Mouse (Mus musculus) MEL (cell line): ENCODE measurements at regions not wholly inside any gene's neighbourhood (a gene's known extent, or its start where the extent isn't known, plus 50 kb on each side); places are given as distances from the start of the nearest gene placed in this dataset.

Source experiments
- DNase-seq: peaks from one replicate; pipeline ENCODE4 v3.0.0; 2011; ENCODE audit warnings: low read depth, low spot score
- H3K27ac ChIP-seq: 2 replicates; pipeline ENCODE4 v1.5.1; 2012; ENCODE audit warnings: low read depth, mild to moderate bottlenecking, control low read depth, low read length, moderate library complexity; ENCODE audit not compliant: control insufficient read depth
- H3K27me3 ChIP-seq, 2 experiments: fragments of 150-350 bp in 1 of 2; sonication (generic) in 1 of 2; 2 replicates each; pipeline ENCODE4 v1.6.1; 2012; ENCODE audit warnings: low read length in 2 of 2, mild to moderate bottlenecking in 2 of 2, improper control_type of control experiment in 1 of 2, moderate library complexity in 1 of 2; ENCODE audit not compliant: insufficient read depth in 2 of 2, control insufficient read depth in 1 of 2
- H3K36me3 ChIP-seq, 2 experiments: 2 replicates each; pipeline ENCODE4 v1.6.1; 2012 to 2014; ENCODE audit warnings: low read length in 2 of 2, improper control_type of control experiment in 1 of 2, inconsistent platforms in 1 of 2, mild to moderate bottlenecking in 1 of 2; ENCODE audit not compliant: insufficient read depth in 2 of 2, control insufficient read depth in 1 of 2
- H3K4me1 ChIP-seq, 2 experiments: fragments of 150-350 bp in 1 of 2; sonication (generic) in 1 of 2; 2 replicates each; pipeline ENCODE4 v1.6.1; 2012; ENCODE audit warnings: low read length in 2 of 2, improper control_type of control experiment in 1 of 2, mild to moderate bottlenecking in 1 of 2; ENCODE audit not compliant: insufficient read depth in 2 of 2, control insufficient read depth in 1 of 2
- H3K4me3 ChIP-seq, 2 experiments: fragments of 150-350 bp in 1 of 2; sonication (generic) in 1 of 2; 2 replicates each; pipeline ENCODE4 v1.5.1; 2012; ENCODE audit warnings: low read depth in 2 of 2, low read length in 2 of 2, mild to moderate bottlenecking in 2 of 2, moderate library complexity in 2 of 2, control low read depth in 1 of 2, improper control_type of control experiment in 1 of 2; ENCODE audit not compliant: control insufficient read depth in 1 of 2, insufficient read depth in 1 of 2
- H3K79me2 ChIP-seq: 2 replicates; pipeline ENCODE4 v1.6.1; 2012; ENCODE audit warnings: mild to moderate bottlenecking, low read length, moderate library complexity; ENCODE audit not compliant: control insufficient read depth, poor library complexity, insufficient read depth
- H3K9ac ChIP-seq: 2 replicates; pipeline ENCODE4 v1.6.1; 2012; ENCODE audit warnings: low read depth, mild to moderate bottlenecking, control low read depth, low read length, moderate library complexity; ENCODE audit not compliant: control insufficient read depth, poor library complexity, severe bottlenecking
- H3K9me3 ChIP-seq: fragments of 150-350 bp; sonication (generic); replicated peaks from 2 replicates; pipeline ENCODE4 v1.6.1; 2012; ENCODE audit warnings: mild to moderate bottlenecking, low read length, improper control_type of control experiment, moderate library complexity; ENCODE audit not compliant: insufficient read depth
- CHD2 ChIP-seq: IDR thresholded peaks from 2 replicates; pipeline ENCODE4 v1.6.1; 2011; ENCODE audit warnings: low read length, improper control_type of control experiment
- CTCF ChIP-seq, 3 experiments: IDR thresholded peaks in 2 of 3; conservative IDR thresholded peaks in 1 of 3; 2 replicates each; pipeline ENCODE4 v1.5.1; 2011 to 2012; ENCODE audit warnings: low read length in 3 of 3, low read depth in 2 of 3, mild to moderate bottlenecking in 2 of 3, improper control_type of control experiment in 1 of 3, inconsistent platforms in 1 of 3, mixed read lengths in 1 of 3, moderate library complexity in 1 of 3; ENCODE audit not compliant: control insufficient read depth in 1 of 3, insufficient read depth in 1 of 3, poor library complexity in 1 of 3, severe bottlenecking in 1 of 3
- E2F4 ChIP-seq: IDR thresholded peaks from 2 replicates; pipeline ENCODE4 v1.6.1; 2011; ENCODE audit warnings: low read depth, low read length, improper control_type of control experiment, borderline replicate concordance
- ETS1 ChIP-seq: IDR thresholded peaks from 2 replicates; pipeline ENCODE4 v1.6.1; 2012; ENCODE audit warnings: low read depth, mild to moderate bottlenecking, inconsistent platforms, low read length, improper control_type of control experiment, moderate library complexity
- HCFC1 ChIP-seq: IDR thresholded peaks from 2 replicates; pipeline ENCODE4 v1.6.1; 2012; ENCODE audit warnings: low read depth, mild to moderate bottlenecking, inconsistent platforms, low read length, improper control_type of control experiment, moderate library complexity
- JUND ChIP-seq: IDR thresholded peaks from 2 replicates; pipeline ENCODE4 v1.6.1; 2011; ENCODE audit warnings: low read depth, mild to moderate bottlenecking, improper control_type of control experiment, low read length
- KAT2A ChIP-seq: conservative IDR thresholded peaks from 2 replicates; pipeline ENCODE4 v1.6.1; 2012; ENCODE audit warnings: low read depth, low read length, improper control_type of control experiment, inconsistent platforms
- MAX ChIP-seq: IDR thresholded peaks from 2 replicates; pipeline ENCODE4 v1.6.1; 2011; ENCODE audit warnings: low read length, improper control_type of control experiment
- MAZ ChIP-seq: IDR thresholded peaks from 2 replicates; pipeline ENCODE4 v1.6.1; 2012; ENCODE audit warnings: low read depth, mild to moderate bottlenecking, inconsistent platforms, low read length, improper control_type of control experiment
- MYC ChIP-seq: IDR thresholded peaks from 2 replicates; pipeline ENCODE4 v1.6.1; 2011; ENCODE audit warnings: low read depth, mild to moderate bottlenecking, low read length, improper control_type of control experiment, moderate library complexity
- POLR2A ChIP-seq, 2 experiments: IDR thresholded peaks; 2 replicates each; pipeline ENCODE4 v1.6.1; 2011 to 2012; ENCODE audit warnings: low read length in 2 of 2, mild to moderate bottlenecking in 2 of 2, control low read depth in 1 of 2, improper control_type of control experiment in 1 of 2, low read depth in 1 of 2, moderate library complexity in 1 of 2; ENCODE audit not compliant: control insufficient read depth in 1 of 2, insufficient read depth in 1 of 2, poor library complexity in 1 of 2
- RAD21 ChIP-seq: IDR thresholded peaks from 2 replicates; pipeline ENCODE4 v1.6.1; 2011; ENCODE audit warnings: mild to moderate bottlenecking, low read depth, low read length, improper control_type of control experiment
- RCOR1 ChIP-seq: IDR thresholded peaks from 2 replicates; pipeline ENCODE4 v1.6.1; 2012; ENCODE audit warnings: low read depth, mild to moderate bottlenecking, inconsistent platforms, low read length, improper control_type of control experiment
- SIN3A ChIP-seq: IDR thresholded peaks from 2 replicates; pipeline ENCODE4 v1.6.1; 2012; ENCODE audit warnings: low read length, improper control_type of control experiment, inconsistent platforms
- SMC3 ChIP-seq: IDR thresholded peaks from 2 replicates; pipeline ENCODE4 v1.6.1; 2011; ENCODE audit warnings: low read depth, low read length, improper control_type of control experiment
- TAL1 ChIP-seq: IDR thresholded peaks from 2 replicates; pipeline ENCODE4 v1.6.1; 2012; ENCODE audit warnings: mild to moderate bottlenecking, inconsistent platforms, low read length, moderate library complexity, mixed read lengths
- UBTF ChIP-seq: IDR thresholded peaks from 2 replicates; pipeline ENCODE4 v1.6.1; 2012; ENCODE audit warnings: low read depth, mild to moderate bottlenecking, inconsistent platforms, low read length, improper control_type of control experiment, moderate library complexity, borderline replicate concordance; ENCODE audit not compliant: insufficient read depth
- ZKSCAN1 ChIP-seq: IDR thresholded peaks from 2 replicates; pipeline ENCODE4 v1.6.1; 2012; ENCODE audit warnings: low read depth, mild to moderate bottlenecking, inconsistent platforms, low read length, improper control_type of control experiment, moderate library complexity
- ZMIZ1 ChIP-seq: IDR thresholded peaks from 2 replicates; pipeline ENCODE4 v1.6.1; 2012; ENCODE audit warnings: low read depth, mild to moderate bottlenecking, inconsistent platforms, low read length, improper control_type of control experiment, moderate library complexity

- H3K9ac ChIP-seq, result no peak overlapping the region
- TF ChIP-seq HCFC1 (no peak), MYC (no peak), RAD21 (no peak), POLR2A (IDR thresholded peaks at IDR 0.05; ENCODE audit: control insufficient read depth in 1 of 2, insufficient read depth in 1 of 2, low read depth in 1 of 2, low read length in 2 of 2, poor library complexity in 1 of 2) (no peak), JUND (no peak), ETS1 (no peak), SMC3 (no peak), ZKSCAN1 (no peak), SIN3A (no peak), ZMIZ1 (no peak), CHD2 (no peak), E2F4 (no peak), TAL1 (no peak), MAX (no peak), KAT2A (no peak)
- no peak overlapping the region for H3K27ac ChIP-seq
- no peak overlapping the region for H3K4me3 ChIP-seq
- no peaks in the 10 kb centered on the region for H3K9me3 ChIP-seq
- no peaks in the 10 kb centered on the region for H3K4me1 ChIP-seq
- DNase-seq, result no peak
- H3K27me3 ChIP-seq, result no peaks in the 10 kb centered on the region
- H3K79me2 ChIP-seq, result no peaks in the 10 kb centered on the region
- H3K36me3 ChIP-seq, result no peaks in the 10 kb centered on the region
Observed at GRCm38 (mm10) chr16:77421001-77421400, 180.9 kb downstream of the Gm11146 start.

- no peak overlapping the region for H3K9ac ChIP-seq
- no peaks in the 10 kb centered on the region for H3K4me1 ChIP-seq
- no peak overlapping the region for H3K27ac ChIP-seq
- no peak for TF ChIP-seq RAD21
- TF ChIP-seq RCOR1, result no peak
- no peak for TF ChIP-seq CTCF (IDR thresholded peaks at IDR 0.05 in 2 of 3, conservative IDR thresholded peaks at IDR 0.05 in 1 of 3; ENCODE audit: control insufficient read depth in 1 of 3, insufficient read depth in 1 of 3, low read depth in 2 of 3, low read length in 3 of 3, poor library complexity in 1 of 3, severe bottlenecking in 1 of 3)
- no peak for TF ChIP-seq E2F4
- no peak for TF ChIP-seq MYC
- no peak for TF ChIP-seq ETS1
- TF ChIP-seq JUND, result no peak
- no peak for TF ChIP-seq UBTF
- no peak for TF ChIP-seq ZMIZ1
- TF ChIP-seq KAT2A, result no peak
- TF ChIP-seq MAZ, result no peak
- TF ChIP-seq TAL1, result no peak
- no peak for TF ChIP-seq ZKSCAN1
- no peak for DNase-seq
- no peaks in the 10 kb centered on the region for H3K36me3 ChIP-seq
- H3K9me3 ChIP-seq, result no peaks in the 10 kb centered on the region
- no peak overlapping the region for H3K4me3 ChIP-seq
- no peaks in the 10 kb centered on the region for H3K27me3 ChIP-seq
- no peaks in the 10 kb centered on the region for H3K79me2 ChIP-seq
Observed at GRCm38 (mm10) chr16:77420136-77420860, 181.6 kb downstream of the Gm11146 start.
